Mouse (Mus musculus): Measurements from ENCODE around the gene Ube2i.

- TF ChIP-seq CTCF (IDR thresholded peaks at IDR 0.05; ENCODE audit: extremely low read depth, insufficient read depth, low read length) (no peak), POLR2A (IDR thresholded peaks at IDR 0.05; ENCODE audit: extremely low read depth, insufficient read depth, low read length) (no peak)
Measured at GRCm38 (mm10) chr17:25318354-25318753, 43.9 kb upstream of the Ube2i start, which contains the start of gene Prss29.
